Mouse (Mus musculus) cerebellum, adult 9-11 months (tissue): ENCODE measurements around the gene Kcnrg.
"Not testable (repeated sequence)": the region's sequence is repeated elsewhere in the genome, so short reads cannot be mapped to it uniquely, and the experiment has no call there.

Source experiments
- DNase-seq: peaks from one replicate; pipeline ENCODE4 v3.0.0; 2022

Gene Kcnrg

GRCm38 (mm10) chr14:61607157-61607556 lies at the start of gene Kcnrg:
Gene Kcnrg (plus strand): TSS chr14:61607457.
- no peak for DNase-seq

GRCm38 (mm10) chr14:61558901-61559300 lies 48.4 kb upstream of the Kcnrg start:
- DNase-seq: no peak

- DNase-seq: no peak
Measured at GRCm38 (mm10) chr14:61559856-61560255, 47.4 kb upstream of the Kcnrg start.

- DNase-seq: not testable (repeated sequence)
Measured at GRCm38 (mm10) chr14:61566211-61566610, 41.0 kb upstream of the Kcnrg start.

DNA sequence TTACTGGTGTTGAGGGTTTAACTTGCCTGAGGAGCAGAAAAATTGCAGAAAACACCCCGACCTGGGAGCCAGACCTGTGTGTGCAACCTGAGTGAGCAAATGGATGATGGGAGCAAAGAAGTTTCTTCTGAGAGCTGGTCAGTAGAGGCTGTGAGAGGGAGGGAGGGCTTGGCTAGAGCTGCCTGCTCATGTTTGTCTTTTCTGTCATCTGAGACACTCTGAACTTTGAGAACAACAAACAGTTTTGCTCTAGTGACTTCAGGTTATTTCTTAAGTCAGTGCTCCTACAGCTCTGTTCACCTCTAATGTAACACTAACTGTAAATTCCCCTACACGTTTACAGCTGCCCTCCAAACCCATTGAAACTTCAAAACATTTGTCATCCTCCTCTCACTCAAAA lies 37.9 kb upstream of the Kcnrg start:
- DNase-seq: no peak

DNA sequence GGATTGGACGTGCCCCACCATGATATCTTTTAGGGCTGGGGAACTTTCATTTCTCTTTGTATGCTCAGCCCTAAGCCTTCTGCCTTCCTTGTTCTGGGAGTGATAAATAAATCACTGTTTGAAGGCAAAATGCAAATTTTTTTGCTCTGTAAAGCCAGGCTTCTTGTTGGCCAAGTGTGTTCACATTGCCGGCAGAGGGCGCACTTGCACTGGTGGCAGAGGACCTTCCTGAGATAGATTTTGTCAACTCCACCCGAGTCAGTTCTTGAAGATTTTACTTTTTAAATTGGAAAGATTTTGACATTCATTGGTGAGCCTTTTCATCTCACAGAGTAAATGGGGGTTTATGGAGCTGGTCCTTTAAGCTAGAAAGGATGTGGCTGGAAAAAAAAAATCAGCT lies 35.9 kb upstream of the Kcnrg start:
- peak; percentile 69 for DNase-seq

DNA sequence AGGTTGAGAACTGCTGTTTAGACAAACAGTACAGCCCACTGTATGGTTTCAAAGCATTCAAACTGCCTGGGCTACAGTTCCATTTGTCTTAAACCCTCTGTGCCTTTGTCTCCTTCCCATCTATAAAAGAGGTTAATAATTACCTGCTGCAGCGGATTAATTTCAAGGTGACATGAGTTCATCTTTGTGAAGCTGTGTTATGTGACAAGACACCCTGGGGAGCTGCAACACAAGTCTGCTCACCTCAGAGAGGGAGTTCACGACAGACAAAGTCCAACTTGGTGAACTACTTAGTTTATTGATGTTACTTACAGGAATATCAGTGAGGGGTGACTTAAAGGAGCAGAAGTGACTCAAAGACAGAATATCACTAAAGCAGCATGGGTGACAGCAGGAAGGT lies 35.1 kb upstream of the Kcnrg start:
- no peak for DNase-seq

- no peak for DNase-seq
Measured at GRCm38 (mm10) chr14:61575066-61575465, 32.2 kb upstream of the Kcnrg start.

DNA sequence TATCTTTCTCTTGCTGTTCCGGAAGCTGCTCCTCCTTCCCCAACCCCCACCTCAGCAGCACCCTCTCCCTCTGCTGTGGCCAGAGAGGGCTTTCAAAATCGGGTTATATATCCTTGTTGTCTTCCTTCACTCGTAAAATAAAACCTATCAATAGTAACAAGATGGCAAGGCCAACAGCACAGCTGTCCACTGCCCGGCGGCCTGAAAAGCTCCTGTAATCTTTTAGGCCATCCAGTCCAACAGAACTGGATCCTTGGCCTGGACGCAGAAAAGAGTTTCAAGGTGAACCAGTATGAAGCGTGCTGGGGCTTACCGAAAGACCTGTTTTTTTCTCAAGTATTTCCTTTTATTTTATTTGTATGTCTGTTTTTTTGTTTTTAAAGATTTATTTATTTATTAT lies 31.3 kb upstream of the Kcnrg start:
- DNase-seq: no peak

DNA sequence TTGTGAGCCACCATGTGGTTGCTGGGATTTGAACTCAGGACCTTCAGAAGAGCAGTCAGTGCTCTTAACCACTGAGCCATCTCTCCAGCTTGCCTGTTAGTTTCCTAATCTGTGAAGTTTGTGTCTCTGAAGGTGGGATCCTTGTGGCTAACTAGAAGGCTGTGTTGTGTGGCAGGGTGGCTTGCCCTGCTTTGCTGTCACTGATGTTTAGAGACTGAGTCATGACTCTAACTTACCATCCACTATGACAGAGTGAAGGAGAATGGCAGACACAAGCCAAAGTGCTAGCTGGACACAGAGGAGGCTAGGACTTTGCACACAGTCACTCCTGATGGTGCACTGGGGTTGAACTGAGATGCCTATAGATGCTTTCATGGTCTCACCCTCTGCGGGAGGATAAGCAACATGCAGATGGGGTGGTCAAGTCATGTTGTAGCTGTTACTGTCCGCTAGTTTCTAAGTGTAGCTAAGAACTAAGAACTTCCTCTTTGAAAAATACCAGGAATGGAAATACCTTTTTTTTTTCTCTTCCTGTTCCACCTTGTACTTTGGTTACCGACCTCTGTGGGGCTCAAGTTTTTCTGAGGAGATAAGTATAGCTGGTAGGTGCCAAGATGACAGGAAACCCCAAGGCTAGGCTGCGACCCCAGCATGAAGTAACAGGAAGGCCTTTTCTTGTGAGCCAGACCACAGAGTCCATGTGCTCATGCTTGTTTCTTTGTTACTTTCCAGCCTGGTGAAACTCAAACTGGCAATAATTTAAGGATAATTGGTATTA lies 17.8 kb upstream of the Kcnrg start:
- DNase-seq: no peak

DNA sequence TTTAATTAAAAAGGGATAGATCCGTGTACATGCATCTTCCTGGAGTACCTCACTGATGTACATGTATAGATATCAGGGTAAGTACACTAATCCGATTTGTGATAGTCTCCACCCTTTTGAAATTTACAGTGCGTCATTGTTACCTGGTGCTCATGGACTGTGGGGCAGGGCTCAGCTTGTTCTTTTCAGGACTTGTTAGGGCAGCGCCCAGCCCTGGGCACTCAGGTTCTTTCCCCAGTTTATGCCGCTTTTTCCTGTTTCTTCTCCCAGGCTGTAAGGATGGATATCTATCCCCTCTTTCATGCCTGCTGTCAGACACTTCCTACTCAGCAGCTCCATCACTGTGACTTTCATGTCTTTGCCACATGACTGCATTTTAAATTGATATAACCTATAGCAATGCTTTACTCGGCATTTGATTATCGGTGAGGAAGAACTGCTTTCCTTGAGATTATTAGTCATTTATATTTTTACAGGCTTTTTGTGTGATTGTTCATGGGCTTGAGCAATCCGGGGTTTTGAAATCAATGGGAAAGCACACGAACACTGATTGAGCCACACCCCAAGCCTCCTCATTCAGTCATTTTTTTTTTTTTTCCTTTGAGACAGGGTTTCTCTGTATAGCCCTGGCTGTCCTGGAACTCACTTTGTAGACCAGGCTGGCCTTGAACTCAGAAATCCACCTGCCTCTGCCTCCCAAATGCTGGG lies 10.4 kb upstream of the Kcnrg start:
- DNase-seq: no peak

DNA sequence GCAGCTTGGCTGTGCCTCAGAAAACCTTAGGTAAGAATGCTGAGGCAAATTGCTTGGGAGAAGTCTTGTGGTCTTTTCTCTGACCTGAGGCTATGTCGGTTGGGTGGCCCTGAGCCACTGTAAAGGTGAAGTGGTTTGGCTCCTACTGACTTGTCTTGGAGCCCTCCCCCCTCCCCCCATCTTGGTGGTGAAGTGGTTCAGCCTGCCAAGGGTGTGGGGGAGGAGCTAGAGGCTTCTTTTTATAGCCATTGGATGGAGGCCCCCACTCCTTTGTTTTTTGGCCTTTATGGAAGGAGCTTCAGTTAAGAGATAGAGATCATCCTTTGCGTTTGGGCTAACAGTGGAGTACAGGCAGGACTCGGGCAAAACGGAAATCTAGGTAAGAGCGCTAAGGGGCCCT lies 9.3 kb upstream of the Kcnrg start, which contains the start of gene Trim13:
Gene Trim13, plus strand, starts transcription at position 280 of the 400 bp plus-strand sequence.
- no peak for DNase-seq

GRCm38 (mm10) chr14:61599057-61599806 lies 8.0 kb upstream of the Kcnrg start:
- peak; percentile 90 for DNase-seq

GRCm38 (mm10) chr14:61601348-61601747 lies 5.9 kb upstream of the Kcnrg start:
- no peak for DNase-seq

DNA sequence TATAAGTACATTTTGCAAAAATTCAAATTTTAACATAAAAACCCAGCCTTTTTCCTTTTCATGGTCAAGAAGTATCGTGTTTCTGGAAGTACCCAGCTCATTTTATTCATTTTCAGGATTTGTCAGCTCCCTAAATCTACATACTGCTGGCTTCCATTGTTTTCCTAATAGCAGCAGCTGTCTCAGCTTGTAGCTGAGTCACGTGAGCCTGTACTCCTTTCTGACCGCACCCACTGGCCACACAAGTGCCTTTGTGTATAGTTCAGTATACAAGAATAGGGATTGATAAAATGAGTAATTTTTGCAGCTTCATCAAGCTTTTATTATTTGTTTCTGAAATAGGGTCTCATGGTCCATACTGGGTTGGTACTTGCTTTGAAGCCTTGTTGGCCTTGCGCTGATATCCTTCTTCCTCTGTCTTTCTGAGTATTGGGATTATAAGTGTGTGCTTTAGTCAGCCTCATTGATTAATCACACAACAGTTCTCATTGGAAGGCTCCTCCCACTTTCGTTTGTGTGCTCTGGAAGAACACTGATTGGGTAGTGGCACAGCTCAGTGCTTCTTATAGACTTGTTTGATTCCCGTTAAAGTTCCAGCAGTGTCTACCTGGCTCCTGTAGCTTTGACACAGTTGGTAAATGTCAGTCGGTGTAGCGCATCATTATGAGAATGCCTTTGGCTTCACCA lies 4.0 kb upstream of the Kcnrg start:
- DNase-seq: no peak

GRCm38 (mm10) chr14:61604081-61604480 lies 3.2 kb upstream of the Kcnrg start:
- no peak for DNase-seq

DNA sequence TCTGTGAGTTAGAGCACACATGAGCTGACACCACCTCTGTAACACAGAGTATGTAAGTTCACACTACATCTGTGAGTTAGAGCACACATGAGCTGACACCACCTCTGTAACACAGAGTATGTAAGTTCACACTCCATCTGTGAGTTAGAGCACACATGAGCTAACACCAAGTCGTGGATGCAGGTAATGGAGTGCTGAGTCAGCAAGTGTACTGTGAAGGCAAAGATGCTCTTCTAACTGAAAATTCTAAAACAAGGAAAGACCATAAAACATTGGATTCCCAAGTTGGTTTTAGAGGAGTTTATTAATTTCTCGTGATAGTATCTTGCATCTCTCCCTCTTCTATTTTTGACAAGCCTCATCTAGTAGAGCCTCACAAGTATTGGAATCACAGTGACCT lies 1.2 kb upstream of the Kcnrg start:
- not testable (repeated sequence) for DNase-seq

GRCm38 (mm10) chr14:61611766-61612165 lies 4.5 kb downstream of the Kcnrg start:
- DNase-seq: no peak

DNA sequence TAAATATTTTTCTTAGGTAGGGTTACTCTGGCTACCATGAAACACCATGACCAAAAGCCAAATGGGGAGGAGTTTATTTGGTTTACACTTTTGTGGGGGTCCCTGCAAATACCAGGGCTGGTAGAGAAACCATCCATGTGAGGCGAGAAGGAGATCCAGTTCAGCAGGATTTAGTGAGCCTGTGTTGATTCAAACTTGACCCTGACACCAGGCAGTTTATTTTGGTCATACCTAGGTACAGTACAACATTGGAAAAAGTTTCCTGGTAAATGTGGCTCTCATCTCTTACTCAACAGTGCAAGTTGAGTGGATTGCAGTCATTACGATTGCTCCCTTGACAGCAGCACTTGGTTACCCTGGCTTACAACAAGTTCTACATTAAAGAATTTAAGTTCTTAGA lies 6.1 kb downstream of the Kcnrg start:
- DNase-seq: no peak

DNA sequence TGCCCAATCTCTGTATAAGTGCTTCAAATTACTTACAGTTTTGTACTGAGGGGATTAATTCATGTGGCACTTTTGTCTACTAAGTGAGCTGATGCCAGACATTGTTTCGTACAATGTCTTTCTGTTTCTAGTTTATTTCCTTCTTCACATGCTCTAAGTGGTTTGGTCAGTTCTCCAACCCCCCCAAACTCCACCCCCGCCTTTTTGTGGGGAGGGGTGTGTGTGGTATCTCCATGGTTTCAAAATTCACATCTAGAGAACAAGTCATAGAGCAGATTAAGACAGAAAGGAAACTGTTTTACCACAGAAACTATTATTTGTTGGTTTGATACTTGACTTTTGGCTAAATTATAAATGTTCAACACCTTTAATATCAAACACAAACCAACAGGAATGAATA lies 13.1 kb downstream of the Kcnrg start:
- no peak for DNase-seq

DNA sequence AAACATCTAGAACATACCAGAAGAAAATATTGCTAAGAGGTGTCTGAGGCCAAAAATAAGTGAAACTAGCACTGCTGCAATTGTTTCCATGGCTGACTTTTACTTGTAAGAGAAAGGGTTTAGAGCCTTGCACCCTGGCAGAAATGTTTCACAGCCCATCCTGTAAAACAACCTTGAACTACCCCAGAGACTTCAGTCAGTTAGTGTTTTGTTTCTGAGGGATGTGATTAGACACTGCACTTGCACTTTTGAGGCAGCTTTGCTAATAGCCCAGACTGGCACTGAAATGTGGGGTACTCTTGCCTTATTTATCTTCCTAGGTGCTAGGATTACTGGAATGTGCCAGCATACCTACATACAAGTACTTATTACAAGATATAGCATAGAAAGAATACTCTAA lies 28.7 kb downstream of the Kcnrg start:
- DNase-seq: no peak

- DNase-seq: no peak
Measured at GRCm38 (mm10) chr14:61642668-61643067, 35.4 kb downstream of the Kcnrg start.

- DNase-seq: no peak
Measured at GRCm38 (mm10) chr14:61645547-61645946, 38.3 kb downstream of the Kcnrg start.
